Mouse (Mus musculus) cerebellum, adult 2 months (tissue): ENCODE results near the gene Rxfp4.

Source experiments
- CTCF ChIP-seq: fragments of 200-500 bp; IDR thresholded peaks from 2 replicates; pipeline ENCODE4 v1.5.1; 2011; ENCODE audit warnings: low read depth, mild to moderate bottlenecking, control low read depth, low read length, moderate library complexity, borderline replicate concordance; ENCODE audit not compliant: insufficient read depth
- POLR2A ChIP-seq: fragments of 200-500 bp; IDR thresholded peaks from 2 replicates; pipeline ENCODE4 v1.6.1; 2011; ENCODE audit warnings: low read length, control low read depth, borderline replicate concordance; ENCODE audit not compliant: insufficient read depth

DNA sequence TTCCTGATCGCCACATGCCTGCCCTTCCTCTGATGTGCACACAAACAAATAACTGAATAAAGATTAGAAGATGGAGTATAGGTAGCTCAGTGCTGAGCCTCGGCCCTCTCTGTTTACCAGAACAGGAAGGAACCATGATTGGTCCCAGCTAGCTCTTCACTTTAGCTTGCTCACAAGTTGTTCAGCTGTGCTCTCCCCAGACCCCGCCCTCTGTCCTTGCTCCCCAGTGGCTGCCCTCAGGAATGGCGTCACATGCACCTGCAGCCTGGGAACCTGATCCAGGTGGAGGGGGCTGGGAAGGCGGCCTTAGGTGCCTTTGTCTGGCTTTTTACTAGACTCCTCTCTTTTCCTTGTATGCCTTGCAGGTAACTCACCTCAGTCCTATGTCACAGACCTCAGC lies 37.8 kb downstream of the Rxfp4 start:
- TF ChIP-seq CTCF (no peak), POLR2A (no peak)
